Mouse (Mus musculus): ENCODE results near the gene Wdr54.

DNA sequence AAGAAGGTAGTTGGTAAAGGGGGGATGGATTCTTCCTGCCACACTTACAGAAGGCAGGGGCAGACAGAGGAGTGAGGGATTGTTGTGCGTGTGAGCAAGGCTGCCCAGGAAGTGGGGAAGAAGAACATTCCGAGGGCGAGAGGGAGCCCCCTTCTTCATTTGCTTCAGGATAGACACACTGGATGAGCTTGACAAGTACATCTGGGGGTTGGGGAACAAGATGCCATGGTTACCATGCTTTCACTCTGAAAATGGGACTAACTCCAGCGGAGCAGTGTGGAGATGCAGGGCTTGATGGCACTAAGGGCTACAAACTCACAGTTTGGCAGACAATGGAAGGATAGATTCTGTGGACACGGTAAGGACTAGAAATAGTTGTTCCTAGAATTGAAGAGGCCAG is 14.9 kb upstream of the Wdr54 start:
- TF ChIP-seq CTCF (IDR thresholded peaks at IDR 0.05; ENCODE audit: low read depth) (no peak), EP300 (IDR thresholded peaks at IDR 0.05; ENCODE audit: low read depth) (no peak)

All from heart, postnatal 0 days (tissue).